In genomic region chr9:54764561-54765217, GRCm38 (mm10) we compare ENCODE assay signal across 7 mouse cellular contexts. TPM values are rescaled to one million over a fixed set of nuclear protein-coding genes. Genes with fewer than 3 reads are reported as not detected.
DNase-seq lines count a peak whose midpoint lies in the region; ATAC-seq and TF ChIP-seq lines count a peak whose summit lies in the region.

TSS of gene Crabp1 (plus strand) at chr9:54764748.

- no peak for TF ChIP-seq POLR2A in lung, adult 2 months (IDR thresholded peaks at IDR 0.05; ENCODE audit: borderline replicate concordance, extremely low read depth, low read depth, low read length)

- H3K4me3 ChIP-seq in lung, embryonic 14.5 days (ENCODE audit: low read depth, low read length): peak within 1 kb of the TSS; percentile 39
- H3K4me3 ChIP-seq in lung, adult 2 months (replicated peaks; ENCODE audit: extremely low read depth, low read depth, low read length): no peak within 1 kb of the TSS
- peak within 1 kb of the TSS; percentile 45 for H3K4me3 ChIP-seq in midbrain, embryonic 12.5 days

- WGBS in lung, embryonic 14.5 days: under 1% methylated on average over 44 of the region's 45 CpGs
- WGBS in lung, adult 2 months: 2% methylated on average over 45 of the region's 45 CpGs
- 1% methylated on average over 41 of the region's 45 CpGs for WGBS in midbrain, embryonic 12.5 days

- no peaks in the 10 kb centered on the region for H3K36me3 ChIP-seq in lung, embryonic 14.5 days (ENCODE audit: insufficient read depth)
- H3K36me3 ChIP-seq in midbrain, embryonic 12.5 days: no peaks in the 10 kb centered on the region

- peaks cover 53% of the 10 kb centered on the region for H3K27me3 ChIP-seq in lung, embryonic 14.5 days (ENCODE audit: insufficient read depth, low read length)
- peaks cover 69% of the 10 kb centered on the region for H3K27me3 ChIP-seq in midbrain, embryonic 12.5 days

- DNase-seq in lung, embryonic 14.5 days: peak; percentile 59
- DNase-seq in lung, adult 2 months: no peak
- DNase-seq in embryo, embryonic 10 days (ENCODE audit: low spot score): peak; percentile 72
- peak; percentile 59 for DNase-seq in forelimb bud, embryonic 11.5 days (ENCODE audit: low read depth, low spot score)
- DNase-seq in layer of hippocampus, adult 8-10 months (ENCODE audit: low spot score in 2 of 2): no peak

- peak within 1 kb of the TSS; percentile 43 for H3K9ac ChIP-seq in lung, embryonic 14.5 days
- H3K9ac ChIP-seq in midbrain, embryonic 12.5 days (replicated peaks): peak within 1 kb of the TSS; percentile 49; the same call in 1 of the 2 replicates

- no peaks in the 10 kb centered on the region for H3K9me3 ChIP-seq in lung, embryonic 14.5 days (ENCODE audit: low read depth, low read length)
- no peaks in the 10 kb centered on the region for H3K9me3 ChIP-seq in midbrain, embryonic 12.5 days

- H3K4me2 ChIP-seq in lung, embryonic 14.5 days: peak within 1 kb of the TSS; percentile 72
- H3K4me2 ChIP-seq in midbrain, embryonic 12.5 days (replicated peaks): peak within 1 kb of the TSS; percentile 59

- H3K4me1 ChIP-seq in lung, embryonic 14.5 days (ENCODE audit: insufficient read depth): 0 out of 2 replicates have a peak, but pooled peaks cover 4% of the 10 kb centered on the region
- H3K4me1 ChIP-seq in lung, adult 2 months (ENCODE audit: control insufficient read depth, insufficient read depth, low read length): no peaks in the 10 kb centered on the region
- H3K4me1 ChIP-seq in midbrain, embryonic 12.5 days: peaks cover 26% of the 10 kb centered on the region

- ATAC-seq in lung, embryonic 14.5 days (ENCODE audit: insufficient read depth): peak; percentile 77
- ATAC-seq in midbrain, embryonic 12.5 days (ENCODE audit: low FRiP score, low read depth): peak; percentile 44; the same call in 1 of the 2 replicates
- ATAC-seq in erythroid progenitor cell, adult 5-6 weeks (replicated peaks; ENCODE audit: low FRiP score, poor library complexity, severe bottlenecking): no peak

- H3K27ac ChIP-seq in lung, embryonic 14.5 days (ENCODE audit: low read depth): no peak within 1 kb of the TSS
- no peak within 1 kb of the TSS for H3K27ac ChIP-seq in midbrain, embryonic 12.5 days (replicated peaks)

- no peak for TF ChIP-seq CTCF in lung, embryonic 14.5 days (IDR thresholded peaks at IDR 0.05; ENCODE audit: low read depth)
- TF ChIP-seq CTCF in lung, adult 2 months (IDR thresholded peaks at IDR 0.05; ENCODE audit: insufficient read depth, low read length): no peak

RNA-seq across cellular contexts. Expression of gene Crabp1, which starts in this region (rescaled TPM):
- polyA plus RNA-seq in lung, embryonic 14.5 days (2014; fragmentation: Nextera tagmentation; extraction: Ambion mirVana): 13.2 and 15.1 TPM in 2 replicates
- polyA plus RNA-seq in lung, adult 2 months (2012; rRNA removed): 3.8 and 6.5 TPM in 2 replicates
- polyA plus RNA-seq in midbrain, embryonic 12.5 days (2016; fragmentation: Nextera tagmentation; extraction: Ambion mirVana): 418 and 522 TPM in 2 replicates
- total RNA-seq in erythroid progenitor cell, adult 5-6 weeks (2015; ENCODE audit: low replicate concordance): not detected in 2 replicates
- total RNA-seq in erythroid progenitor cell, adult 5-6 weeks (2017; ENCODE audit: low replicate concordance): not detected in 2 replicates
- total RNA-seq in layer of hippocampus, adult 8-10 months (2022): 1 to 10 TPM in 2 of 4 experiments, not detected in 2; 1.0 to 1.3 TPM

Comparison
In these comparisons a context has a peak if more than half of its experiments do, and no peak if none do; other contexts are left out.
1. RNA of gene Crabp1 (polyA plus RNA-seq): 418 to 522 TPM in midbrain, embryonic 12.5 days; 13.2 to 15.1 TPM in lung, embryonic 14.5 days and 3.8 to 6.5 TPM in lung, adult 2 months; every median in the first group is over 10 times any median in the second.
2. DNase-seq: peak in lung, embryonic 14.5 days (single experiment), embryo, embryonic 10 days (single experiment) and forelimb bud, embryonic 11.5 days (single experiment); none in lung, adult 2 months (single experiment) and layer of hippocampus, adult 8-10 months (0 of 2).